Mouse (Mus musculus): Measurements from ENCODE around the gene Slc9b2. TPM values are rescaled to one million over a fixed set of nuclear protein-coding genes. Genes with fewer than 3 reads are reported as not detected.
A peak's percentile ranks its signal among the peaks of the same experiment; 100 is the strongest.

Gene Slc9b2
- polyA plus RNA-seq, 1 experiment from 2014 or later, result 1.9 TPM

DNA sequence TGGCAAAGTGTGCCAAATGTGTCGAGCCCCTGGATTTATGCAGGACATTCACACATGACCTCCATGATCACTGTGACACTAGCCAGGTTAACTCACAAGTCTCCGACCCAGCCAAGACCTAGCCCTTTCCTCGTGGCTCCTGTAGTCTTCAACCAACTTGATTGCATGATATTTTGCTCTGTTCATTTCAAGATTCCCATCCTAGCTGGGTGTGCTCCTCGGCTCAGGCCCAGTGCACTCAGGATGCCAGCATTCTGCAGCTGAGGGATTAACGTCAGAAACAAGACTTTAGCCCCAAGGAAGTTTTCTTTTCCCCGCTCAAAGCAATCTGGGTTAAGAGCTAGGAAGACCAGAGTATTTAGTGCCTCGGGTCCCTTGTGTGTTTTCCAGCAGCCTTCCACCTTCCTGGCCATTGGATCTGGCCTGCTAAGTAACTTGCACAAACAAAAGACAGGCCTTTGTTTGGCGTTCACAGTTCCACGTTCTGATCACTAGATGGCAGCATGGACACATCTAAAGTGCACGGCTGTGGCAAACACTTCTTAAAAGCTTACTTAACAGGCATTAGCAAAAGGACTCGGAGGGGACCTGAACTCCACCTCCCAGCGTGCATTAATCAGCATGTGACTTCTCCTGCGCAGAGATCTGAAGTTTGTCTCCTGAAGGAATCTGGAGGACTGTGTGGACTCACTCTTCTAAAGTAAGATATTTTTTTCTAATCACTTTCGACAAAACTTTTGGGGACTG, 26.7 kb upstream of the Slc9b2 start, which contains the start of gene Bdh2:
Bdh2 (plus strand) TSS at position 553 of the 747 bp plus-strand sequence.
- Histone ChIP-seq H3K4me2 (replicated peaks; ENCODE audit: low read depth, low read length) (no peak within 1 kb of the TSS), H3K9me3 (ENCODE audit: control insufficient read depth, low read length) (no peaks in the 10 kb centered on the region), H3K27me3 (ENCODE audit: control insufficient read depth, insufficient read depth, low read length) (no peaks in the 10 kb centered on the region), H3K4me1 (replicated peaks; ENCODE audit: control insufficient read depth, insufficient read depth, low read length) (no peaks in the 10 kb centered on the region), H3K9ac (ENCODE audit: low read depth, low read length) (peak within 1 kb of the TSS; percentile 51), H3K4me3 (ENCODE audit: low read depth, low read length) (no peak within 1 kb of the TSS), H3K27ac (ENCODE audit: low read depth, low read length) (no peak within 1 kb of the TSS), H3K36me3 (ENCODE audit: control insufficient read depth, insufficient read depth, low read length) (no peaks in the 10 kb centered on the region)
- ATAC-seq (ENCODE audit: low FRiP score) (peak; percentile 84), DNase-seq (ENCODE audit: low spot score) (peak; percentile 93)
- WGBS, result 25% methylated on average over 14 of the region's 14 CpGs

DNA sequence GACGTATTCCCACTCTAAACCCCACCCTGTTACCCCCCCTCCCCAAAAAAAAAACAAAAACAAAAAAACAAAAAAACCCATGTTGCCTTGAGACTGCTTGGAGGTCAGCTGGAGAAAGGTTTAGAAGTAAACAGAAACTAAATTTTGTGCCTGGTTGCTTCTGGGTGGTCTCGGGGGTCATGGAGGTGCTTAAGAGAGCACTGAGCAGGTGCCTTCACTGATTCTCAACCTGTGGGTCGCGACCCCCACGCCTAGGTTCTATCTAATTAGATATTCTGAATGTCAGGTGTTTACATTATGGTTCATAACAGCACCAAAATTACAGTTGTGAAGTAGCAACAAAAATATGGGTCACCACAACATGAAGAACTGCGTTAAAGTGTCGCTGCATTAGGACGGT, 25.8 kb upstream of the Slc9b2 start:
- no peaks in the 10 kb centered on the region for H3K36me3 ChIP-seq (ENCODE audit: control insufficient read depth, insufficient read depth, low read length)
- no peaks in the 10 kb centered on the region for H3K27me3 ChIP-seq (ENCODE audit: control insufficient read depth, insufficient read depth, low read length)
- ATAC-seq (ENCODE audit: low FRiP score) (no peak), DNase-seq (ENCODE audit: low spot score) (no peak)
- no peaks in the 10 kb centered on the region for H3K4me1 ChIP-seq (replicated peaks; ENCODE audit: control insufficient read depth, insufficient read depth, low read length)
- no peak overlapping the region for H3K4me3 ChIP-seq (ENCODE audit: low read depth, low read length)
- no peak overlapping the region for H3K9ac ChIP-seq (ENCODE audit: low read depth, low read length)
- 84% methylated on average over 8 of the region's 8 CpGs for WGBS
- H3K4me2 ChIP-seq (replicated peaks; ENCODE audit: low read depth, low read length), result no peak overlapping the region
- H3K9me3 ChIP-seq (ENCODE audit: control insufficient read depth, low read length), result no peaks in the 10 kb centered on the region
- H3K27ac ChIP-seq (ENCODE audit: low read depth, low read length), result no peak overlapping the region

DNA sequence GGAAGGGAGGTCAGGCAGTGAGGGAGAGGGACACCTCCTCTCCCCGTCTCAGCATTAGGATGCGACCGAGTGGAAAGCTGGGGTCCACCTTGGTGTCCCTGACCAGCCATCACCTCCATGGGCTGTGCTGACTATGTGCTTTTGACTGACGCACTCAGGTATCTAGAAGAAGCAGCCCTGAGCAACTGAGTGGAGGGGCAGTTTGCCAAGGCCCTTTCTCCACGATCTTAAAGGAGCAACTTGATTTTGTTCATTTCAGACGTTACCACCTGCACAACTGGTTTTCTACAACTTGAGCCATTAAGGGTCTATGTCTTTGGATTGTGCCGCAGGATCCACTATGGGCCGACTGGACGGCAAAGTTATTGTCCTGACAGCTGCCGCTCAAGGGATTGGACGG, 22.2 kb upstream of the Slc9b2 start:
- Histone ChIP-seq H3K9ac (ENCODE audit: low read depth, low read length) (no peak overlapping the region), H3K4me3 (ENCODE audit: low read depth, low read length) (no peak overlapping the region), H3K4me1 (replicated peaks; ENCODE audit: control insufficient read depth, insufficient read depth, low read length) (no peaks in the 10 kb centered on the region), H3K4me2 (replicated peaks; ENCODE audit: low read depth, low read length) (no peak overlapping the region), H3K27me3 (ENCODE audit: control insufficient read depth, insufficient read depth, low read length) (no peaks in the 10 kb centered on the region), H3K9me3 (ENCODE audit: control insufficient read depth, low read length) (no peaks in the 10 kb centered on the region), H3K36me3 (ENCODE audit: control insufficient read depth, insufficient read depth, low read length) (no peaks in the 10 kb centered on the region), H3K27ac (ENCODE audit: low read depth, low read length) (no peak overlapping the region)
- 89% methylated on average over 11 of the region's 11 CpGs for WGBS
- DNase-seq (ENCODE audit: low spot score) (no peak), ATAC-seq (ENCODE audit: low FRiP score) (no peak)

DNA sequence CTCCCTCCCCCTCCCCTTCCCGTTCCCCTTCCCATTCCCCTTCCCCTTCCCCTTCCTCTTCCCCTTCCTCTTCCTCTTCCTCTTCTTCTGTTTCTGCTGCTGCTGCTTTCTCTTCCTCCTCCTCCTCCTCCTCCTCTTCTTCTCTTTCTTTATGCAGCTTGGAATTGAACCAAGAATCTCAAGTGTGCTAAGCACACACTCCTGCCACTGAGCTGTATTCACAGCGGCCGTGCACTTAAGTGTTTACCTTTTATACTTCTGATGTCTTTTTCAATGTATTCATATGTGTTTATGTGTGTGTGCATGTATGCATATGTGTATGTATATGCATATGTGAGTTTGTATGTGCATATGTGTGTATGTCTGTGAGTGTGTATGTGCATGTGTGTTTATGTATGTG, 21.7 kb upstream of the Slc9b2 start:
- Histone ChIP-seq H3K27me3 (ENCODE audit: control insufficient read depth, insufficient read depth, low read length) (no peaks in the 10 kb centered on the region), H3K9me3 (ENCODE audit: control insufficient read depth, low read length) (no peaks in the 10 kb centered on the region), H3K9ac (ENCODE audit: low read depth, low read length) (no peak overlapping the region), H3K4me3 (ENCODE audit: low read depth, low read length) (no peak overlapping the region), H3K4me1 (replicated peaks; ENCODE audit: control insufficient read depth, insufficient read depth, low read length) (no peaks in the 10 kb centered on the region), H3K27ac (ENCODE audit: low read depth, low read length) (no peak overlapping the region), H3K4me2 (replicated peaks; ENCODE audit: low read depth, low read length) (no peak overlapping the region), H3K36me3 (ENCODE audit: control insufficient read depth, insufficient read depth, low read length) (no peaks in the 10 kb centered on the region)
- WGBS, result 100% methylated on average over 3 of the region's 3 CpGs
- no peak for ATAC-seq (ENCODE audit: low FRiP score)
- DNase-seq (ENCODE audit: low spot score), result no peak

DNA sequence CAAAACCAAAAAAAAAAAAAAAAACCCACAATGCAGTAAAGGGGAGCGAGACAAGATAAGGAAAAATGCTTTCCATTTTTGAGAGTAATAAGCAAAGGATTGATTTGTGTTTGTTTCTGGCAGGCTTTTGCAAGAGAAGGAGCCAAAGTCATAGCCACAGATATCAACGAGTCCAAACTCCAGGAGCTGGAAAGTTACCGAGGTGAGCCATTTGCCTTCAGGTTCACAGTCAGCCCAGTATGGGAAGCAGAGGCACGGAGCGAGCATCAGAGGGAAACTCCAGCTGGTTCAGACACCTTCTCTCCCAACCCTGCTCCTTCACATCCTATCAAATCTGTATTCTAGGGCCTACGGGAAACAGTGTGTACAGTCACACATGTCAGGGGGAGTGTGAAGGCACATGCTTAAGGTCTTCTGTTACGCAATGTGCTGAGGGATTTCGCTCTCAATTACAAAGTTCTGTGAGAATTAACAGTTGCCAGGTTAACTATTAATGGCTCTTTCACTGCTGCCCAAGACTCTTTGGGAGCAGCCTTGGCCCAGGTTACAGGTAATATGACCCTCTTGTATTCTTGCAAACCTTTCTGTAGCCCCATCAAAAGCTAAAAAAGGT, 19.3 kb upstream of the Slc9b2 start:
- Histone ChIP-seq H3K4me1 (replicated peaks; ENCODE audit: control insufficient read depth, insufficient read depth, low read length) (no peaks in the 10 kb centered on the region), H3K9me3 (ENCODE audit: control insufficient read depth, low read length) (no peaks in the 10 kb centered on the region), H3K9ac (ENCODE audit: low read depth, low read length) (no peak overlapping the region), H3K27ac (ENCODE audit: low read depth, low read length) (no peak overlapping the region), H3K27me3 (ENCODE audit: control insufficient read depth, insufficient read depth, low read length) (no peaks in the 10 kb centered on the region), H3K4me3 (ENCODE audit: low read depth, low read length) (no peak overlapping the region), H3K4me2 (replicated peaks; ENCODE audit: low read depth, low read length) (no peak overlapping the region), H3K36me3 (ENCODE audit: control insufficient read depth, insufficient read depth, low read length) (no peaks in the 10 kb centered on the region)
- ATAC-seq (ENCODE audit: low FRiP score) (no peak), DNase-seq (ENCODE audit: low spot score) (no peak)
- 85% methylated on average over 8 of the region's 8 CpGs for WGBS

DNA sequence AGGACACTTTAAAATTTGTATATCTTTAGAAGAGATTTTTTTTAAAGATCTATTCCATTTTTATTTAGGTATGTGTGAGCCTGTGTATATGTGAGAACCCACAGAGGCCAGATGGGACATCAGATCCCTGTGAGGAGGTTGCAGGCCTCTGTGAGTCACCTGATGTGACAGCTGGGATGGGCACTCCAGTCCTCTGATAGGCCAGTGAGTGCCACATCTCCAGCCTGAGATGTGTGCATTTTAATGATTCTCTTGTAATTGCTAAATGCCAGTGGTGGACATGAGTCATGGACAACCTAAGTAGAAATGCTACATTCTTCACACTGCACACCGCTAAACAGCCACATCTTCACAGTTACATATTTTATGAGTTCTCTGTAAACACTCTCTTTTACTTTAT, 18.4 kb upstream of the Slc9b2 start:
- DNase-seq (ENCODE audit: low spot score) (no peak), ATAC-seq (ENCODE audit: low FRiP score) (no peak)
- no peaks in the 10 kb centered on the region for H3K9me3 ChIP-seq (ENCODE audit: control insufficient read depth, low read length)
- H3K27me3 ChIP-seq (ENCODE audit: control insufficient read depth, insufficient read depth, low read length), result no peaks in the 10 kb centered on the region
- 85% methylated on average over 1 of the region's 1 CpGs for WGBS
- no peak overlapping the region for H3K27ac ChIP-seq (ENCODE audit: low read depth, low read length)
- no peak overlapping the region for H3K4me3 ChIP-seq (ENCODE audit: low read depth, low read length)
- no peaks in the 10 kb centered on the region for H3K36me3 ChIP-seq (ENCODE audit: control insufficient read depth, insufficient read depth, low read length)
- H3K9ac ChIP-seq (ENCODE audit: low read depth, low read length), result no peak overlapping the region
- H3K4me1 ChIP-seq (replicated peaks; ENCODE audit: control insufficient read depth, insufficient read depth, low read length), result no peaks in the 10 kb centered on the region
- H3K4me2 ChIP-seq (replicated peaks; ENCODE audit: low read depth, low read length), result no peak overlapping the region

DNA sequence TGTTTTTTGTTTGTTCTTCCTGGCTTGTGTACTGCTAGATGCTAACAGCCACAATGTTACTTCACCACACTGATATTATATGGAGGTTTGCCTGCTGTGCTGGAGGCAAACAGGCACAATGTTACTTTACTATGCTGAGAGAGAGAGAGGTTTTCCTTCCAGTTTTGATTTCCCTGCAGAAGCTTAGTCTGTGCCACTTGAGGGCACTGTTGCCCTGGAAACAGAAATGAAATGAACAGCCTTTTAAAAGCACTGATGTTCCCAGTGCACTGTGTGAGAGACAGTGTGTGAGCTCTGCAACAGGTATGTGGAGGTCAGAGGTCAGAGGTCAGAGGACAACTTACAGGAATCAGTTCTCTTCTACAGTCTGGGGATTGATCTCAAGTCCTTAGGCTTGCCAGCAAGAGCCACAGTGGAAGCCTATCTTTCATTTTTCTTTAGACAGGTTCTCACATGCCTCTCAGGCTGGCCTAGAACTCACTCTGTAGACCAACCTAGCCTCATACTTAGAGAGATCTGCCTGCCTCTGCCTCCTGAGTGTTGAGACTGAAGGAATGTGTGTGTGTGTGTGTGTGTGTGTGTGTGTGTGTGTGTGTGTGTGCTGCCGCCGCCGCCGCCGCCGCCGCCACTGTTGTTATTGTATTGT, 17.1 kb upstream of the Slc9b2 start:
- peak; percentile 73 for DNase-seq (ENCODE audit: low spot score)
- H3K4me1 ChIP-seq (replicated peaks; ENCODE audit: control insufficient read depth, insufficient read depth, low read length), result no peaks in the 10 kb centered on the region
- no peak overlapping the region for H3K27ac ChIP-seq (ENCODE audit: low read depth, low read length)
- H3K9ac ChIP-seq (ENCODE audit: low read depth, low read length), result no peak overlapping the region
- peak; percentile 72 for ATAC-seq (ENCODE audit: low FRiP score)
- no peak overlapping the region for H3K4me3 ChIP-seq (ENCODE audit: low read depth, low read length)
- H3K9me3 ChIP-seq (ENCODE audit: control insufficient read depth, low read length), result no peaks in the 10 kb centered on the region
- H3K36me3 ChIP-seq (ENCODE audit: control insufficient read depth, insufficient read depth, low read length), result no peaks in the 10 kb centered on the region
- H3K4me2 ChIP-seq (replicated peaks; ENCODE audit: low read depth, low read length), result no peak overlapping the region
- 98% methylated on average over 7 of the region's 7 CpGs for WGBS
- H3K27me3 ChIP-seq (ENCODE audit: control insufficient read depth, insufficient read depth, low read length), result no peaks in the 10 kb centered on the region

DNA sequence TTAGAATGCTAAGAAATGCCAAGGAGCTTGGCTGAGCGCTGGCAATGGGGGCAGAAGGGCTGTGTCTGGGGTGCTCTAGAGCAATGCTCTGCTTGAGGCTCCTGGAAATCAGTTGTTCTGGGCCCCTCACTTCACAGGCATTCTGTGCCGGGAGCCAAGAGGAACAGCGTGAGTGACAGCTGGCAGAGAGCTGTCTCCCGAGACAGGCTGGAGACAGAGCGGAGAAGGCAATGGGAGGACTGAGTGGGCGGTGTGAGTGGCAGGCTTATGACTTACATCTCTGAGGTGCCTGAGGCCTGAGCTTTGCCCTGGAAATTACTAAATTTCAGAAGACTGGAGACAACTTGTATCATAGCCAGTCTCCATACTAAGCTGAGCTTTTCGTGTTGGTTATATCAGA, 13.8 kb upstream of the Slc9b2 start:
- 56% methylated on average over 7 of the region's 7 CpGs for WGBS
- no peak for DNase-seq (ENCODE audit: low spot score)

DNA sequence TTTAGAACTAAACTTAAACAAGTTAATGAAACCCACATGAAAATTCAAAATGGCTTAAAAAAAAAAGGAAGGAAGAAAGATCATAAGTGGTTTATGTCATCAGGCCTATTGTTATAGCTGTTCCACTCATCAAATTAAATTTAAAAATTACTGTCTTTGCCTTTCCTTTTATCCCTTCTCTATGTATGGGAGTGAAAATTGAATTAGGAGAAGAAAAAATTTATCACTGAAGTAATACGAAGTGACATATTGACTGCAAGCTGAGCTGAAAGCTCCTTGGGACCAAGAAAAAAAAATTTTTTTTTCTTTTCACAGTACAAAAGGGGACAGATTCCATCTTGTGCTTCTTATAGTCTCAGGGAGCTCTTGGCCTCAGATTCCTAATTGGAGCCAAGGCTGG, 11.9 kb upstream of the Slc9b2 start:
- H3K9me3 ChIP-seq (ENCODE audit: control insufficient read depth, low read length), result no peaks in the 10 kb centered on the region
- no peak overlapping the region for H3K4me2 ChIP-seq (replicated peaks; ENCODE audit: low read depth, low read length)
- 87% methylated on average over 1 of the region's 1 CpGs for WGBS
- H3K27ac ChIP-seq (ENCODE audit: low read depth, low read length), result no peak overlapping the region
- no peak overlapping the region for H3K4me3 ChIP-seq (ENCODE audit: low read depth, low read length)
- no peak overlapping the region for H3K9ac ChIP-seq (ENCODE audit: low read depth, low read length)
- no peaks in the 10 kb centered on the region for H3K36me3 ChIP-seq (ENCODE audit: control insufficient read depth, insufficient read depth, low read length)
- H3K4me1 ChIP-seq (replicated peaks; ENCODE audit: control insufficient read depth, insufficient read depth, low read length), result no peaks in the 10 kb centered on the region
- ATAC-seq (ENCODE audit: low FRiP score), result no peak
- H3K27me3 ChIP-seq (ENCODE audit: control insufficient read depth, insufficient read depth, low read length), result no peaks in the 10 kb centered on the region
- no peak for DNase-seq (ENCODE audit: low spot score)

More for the DNA sequence above, 13.8 kb upstream of the Slc9b2 start:
- H3K9me3 ChIP-seq (ENCODE audit: control insufficient read depth, low read length), result no peaks in the 10 kb centered on the region
- H3K9ac ChIP-seq (ENCODE audit: low read depth, low read length), result no peak overlapping the region
- H3K4me2 ChIP-seq (replicated peaks; ENCODE audit: low read depth, low read length), result no peak overlapping the region
- no peak overlapping the region for H3K4me3 ChIP-seq (ENCODE audit: low read depth, low read length)
- no peak overlapping the region for H3K27ac ChIP-seq (ENCODE audit: low read depth, low read length)
- no peaks in the 10 kb centered on the region for H3K27me3 ChIP-seq (ENCODE audit: control insufficient read depth, insufficient read depth, low read length)
- ATAC-seq (ENCODE audit: low FRiP score), result no peak
- H3K36me3 ChIP-seq (ENCODE audit: control insufficient read depth, insufficient read depth, low read length), result no peaks in the 10 kb centered on the region
- H3K4me1 ChIP-seq (replicated peaks; ENCODE audit: control insufficient read depth, insufficient read depth, low read length), result no peaks in the 10 kb centered on the region
